Comparison of ENCODE assay signal across 9 mouse cellular contexts in genomic region chr9:61054427-61054826, GRCm38 (mm10).
A peak's percentile ranks its signal among the peaks of the same experiment; 100 is the strongest.
DNase-seq lines count a peak whose midpoint lies in the region; ATAC-seq and TF ChIP-seq lines count a peak whose summit lies in the region.
"Had no signal": no experiment of that assay in that cellular context is flagged by ENCODE, and none has a peak within 500 bp of the region (broad histone marks: within the 10 kb centered on the region; RNA-seq: fewer than 3 reads in every experiment).

No protein-coding gene starts in this region.

- peak; percentile 41 for DNase-seq in neural tube, embryonic 10.5 days (ENCODE audit: extremely low spot score, low spot score)
- DNase-seq in brain, embryonic 14.5 days (ENCODE audit: low read depth), result peak; percentile 75
- peak; percentile 73 for DNase-seq in kidney, postnatal 0 days (ENCODE audit: low spot score)
- DNase-seq in lung, postnatal 36 days, result peak; percentile 78
- peak; percentile 94 for DNase-seq in splenic B cell, adult 2 months (ENCODE audit: low read depth, low spot score)

- H3K36me3 ChIP-seq in neural tube, embryonic 15.5 days, result no peaks in the 10 kb centered on the region
- H3K36me3 ChIP-seq in heart, embryonic 12.5 days, result no peaks in the 10 kb centered on the region
- no peaks in the 10 kb centered on the region for H3K36me3 ChIP-seq in kidney, postnatal 0 days (ENCODE audit: insufficient read depth, low read length)
- H3K36me3 ChIP-seq in splenic B cell, adult 2 months (ENCODE audit: control insufficient read depth, insufficient read depth, low read length, poor library complexity, severe bottlenecking), result no peaks in the 10 kb centered on the region
- no peaks in the 10 kb centered on the region for H3K36me3 ChIP-seq in midbrain, embryonic 15.5 days (replicated peaks)

- ATAC-seq in neural tube, embryonic 15.5 days (ENCODE audit: low FRiP score), result no peak
- peak; percentile 84 for ATAC-seq in heart, embryonic 12.5 days (ENCODE audit: insufficient number of reproducible peaks, low FRiP score)
- peak; percentile 75 for ATAC-seq in kidney, postnatal 0 days (replicated peaks; ENCODE audit: low FRiP score, low read depth)
- no peak for ATAC-seq in midbrain, embryonic 15.5 days (replicated peaks)

- H3K4me2 ChIP-seq in neural tube, embryonic 15.5 days, result no peak overlapping the region
- no peak overlapping the region for H3K4me2 ChIP-seq in heart, embryonic 12.5 days
- no peak overlapping the region for H3K4me2 ChIP-seq in kidney, postnatal 0 days (ENCODE audit: low read length)
- no peak overlapping the region for H3K4me2 ChIP-seq in midbrain, embryonic 15.5 days

- peaks cover 7% of the 10 kb centered on the region for H3K4me1 ChIP-seq in neural tube, embryonic 15.5 days
- H3K4me1 ChIP-seq in heart, embryonic 12.5 days (replicated peaks), result peaks cover 25% of the 10 kb centered on the region
- no peaks in the 10 kb centered on the region; the same call in 1 of the 2 replicates for H3K4me1 ChIP-seq in kidney, postnatal 0 days (replicated peaks; ENCODE audit: insufficient read depth, low read length)
- peaks cover 15% of the 10 kb centered on the region for H3K4me1 ChIP-seq in midbrain, embryonic 15.5 days

- H3K4me3 ChIP-seq in neural tube, embryonic 15.5 days (replicated peaks), result no peak overlapping the region
- no peak overlapping the region for H3K4me3 ChIP-seq in heart, embryonic 12.5 days
- no peak overlapping the region for H3K4me3 ChIP-seq in kidney, postnatal 0 days (replicated peaks; ENCODE audit: low read depth, low read length)
- H3K4me3 ChIP-seq in midbrain, embryonic 15.5 days, result no peak overlapping the region
- H3K4me3 ChIP-seq: megakaryocyte, embryonic 14.5 days had no signal

- H3K9ac ChIP-seq in neural tube, embryonic 15.5 days (replicated peaks), result no peak overlapping the region
- H3K9ac ChIP-seq in heart, embryonic 12.5 days, result no peak overlapping the region
- H3K9ac ChIP-seq in kidney, postnatal 0 days (ENCODE audit: low read depth, low read length), result no peak overlapping the region
- H3K9ac ChIP-seq in midbrain, embryonic 15.5 days, result no peak overlapping the region

- H3K9me3 ChIP-seq in neural tube, embryonic 15.5 days (replicated peaks), result no peaks in the 10 kb centered on the region
- H3K9me3 ChIP-seq in heart, embryonic 12.5 days (replicated peaks), result 0 out of 2 replicates have a peak, but pooled peaks cover 3% of the 10 kb centered on the region
- H3K9me3 ChIP-seq in kidney, postnatal 0 days (replicated peaks; ENCODE audit: low read length), result 0 out of 2 replicates have a peak, but pooled peaks cover 3% of the 10 kb centered on the region
- H3K9me3 ChIP-seq in midbrain, embryonic 15.5 days, result no peaks in the 10 kb centered on the region

- TF ChIP-seq POLR2A in brain, embryonic 14.5 days (IDR thresholded peaks at IDR 0.05; ENCODE audit: borderline replicate concordance, extremely low read depth, insufficient read depth, insufficient read length, poor library complexity, severe bottlenecking), result no peak

- H3K27me3 ChIP-seq in neural tube, embryonic 15.5 days (replicated peaks), result peaks cover 14% of the 10 kb centered on the region; the same call in 1 of the 2 replicates
- peaks cover 41% of the 10 kb centered on the region for H3K27me3 ChIP-seq in heart, embryonic 12.5 days (replicated peaks)
- H3K27me3 ChIP-seq in kidney, postnatal 0 days (ENCODE audit: insufficient read depth, low read length), result no peaks in the 10 kb centered on the region
- H3K27me3 ChIP-seq in splenic B cell, adult 2 months (ENCODE audit: control insufficient read depth, insufficient read depth, low read length, poor library complexity, severe bottlenecking), result no peaks in the 10 kb centered on the region
- H3K27me3 ChIP-seq in midbrain, embryonic 15.5 days (replicated peaks), result 0 out of 2 replicates have a peak, but pooled peaks cover 3% of the 10 kb centered on the region

- TF ChIP-seq CTCF in brain, embryonic 14.5 days (IDR thresholded peaks at IDR 0.05; ENCODE audit: borderline replicate concordance, extremely low read depth, insufficient read depth, insufficient read length), result no peak
- TF ChIP-seq CTCF in kidney, postnatal 0 days (IDR thresholded peaks at IDR 0.05; ENCODE audit: low read depth), result peak; percentile 57

- H3K27ac ChIP-seq in neural tube, embryonic 15.5 days (replicated peaks), result no peak overlapping the region
- H3K27ac ChIP-seq in heart, embryonic 12.5 days (ENCODE audit: poor library complexity, severe bottlenecking), result no peak overlapping the region
- H3K27ac ChIP-seq in kidney, postnatal 0 days, result no peak overlapping the region
- H3K27ac ChIP-seq in midbrain, embryonic 15.5 days, result no peak overlapping the region

- WGBS in neural tube, embryonic 15.5 days, result 39% methylated on average over 3 of the region's 3 CpGs
- WGBS in heart, embryonic 12.5 days, result 2% methylated on average over 3 of the region's 3 CpGs
- WGBS in kidney, postnatal 0 days, result 16% methylated on average over 3 of the region's 3 CpGs
- WGBS in midbrain, embryonic 15.5 days, result 28% methylated on average over 3 of the region's 3 CpGs

Comparison
In these comparisons a context has a peak if more than half of its experiments do, and no peak if none do; other contexts are left out.
1. DNase-seq: peak in every context shown above with its lines; median percentile 94 in splenic B cell, adult 2 months; 78 in lung, postnatal 36 days; 75 in brain, embryonic 14.5 days; 73 in kidney, postnatal 0 days; 41 in neural tube, embryonic 10.5 days.
2. ATAC-seq: peak in heart, embryonic 12.5 days (single experiment) and kidney, postnatal 0 days (single experiment); none in neural tube, embryonic 15.5 days (single experiment) and midbrain, embryonic 15.5 days (single experiment).